Mouse (Mus musculus): ENCODE measurements around the gene Ncoa6.

GRCm38 (mm10) chr2:155451256-155451655 lies 22.4 kb downstream of the Ncoa6 start:
- TF ChIP-seq CTCF (IDR thresholded peaks at IDR 0.05; ENCODE audit: control insufficient read depth, insufficient read depth, insufficient replicate concordance, low read depth, low read length) (no peak), POLR2A (IDR thresholded peaks at IDR 0.05; ENCODE audit: control insufficient read depth, low read depth, low read length) (no peak)
